7 mouse cellular contexts compared by ENCODE assay signal in the genomic region with DNA sequence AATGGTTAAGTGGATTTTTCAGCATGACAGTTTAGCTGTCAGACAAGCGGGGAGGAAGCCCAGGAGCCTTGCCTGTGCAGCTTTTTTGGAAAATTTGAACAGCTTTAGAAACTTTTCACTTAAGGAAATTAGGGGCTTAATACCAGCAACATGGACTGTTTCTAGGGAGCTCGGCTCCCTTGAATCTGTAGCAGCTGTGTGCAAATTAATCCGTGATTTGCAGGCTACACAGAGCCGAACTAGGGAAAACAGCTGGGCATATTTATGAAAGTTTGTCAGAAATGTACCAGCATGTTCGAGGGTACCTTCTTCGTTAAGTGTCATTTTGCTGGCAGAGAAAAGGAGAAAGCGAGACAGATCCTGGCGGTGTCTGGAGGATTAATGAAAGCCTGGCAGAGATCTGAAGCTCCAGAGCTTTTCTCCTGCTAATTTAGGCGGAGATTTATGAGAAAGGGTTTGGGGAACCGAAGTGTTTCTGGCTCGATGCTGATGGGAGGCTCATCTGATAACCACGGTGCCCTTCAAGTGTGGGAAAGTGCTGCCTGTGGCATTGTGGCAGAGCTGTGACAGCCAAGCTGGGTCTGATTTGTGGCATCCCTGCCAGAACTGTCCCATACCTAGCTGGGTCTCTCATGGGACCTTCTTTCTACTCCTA.
DNase-seq lines count a peak whose midpoint lies in the region; ATAC-seq and TF ChIP-seq lines count a peak whose summit lies in the region.

No protein-coding gene starts in this region.

- no peaks in the 10 kb centered on the region for H3K36me3 ChIP-seq in forebrain, embryonic 12.5 days (replicated peaks)
- H3K36me3 ChIP-seq in intestine, embryonic 16.5 days (ENCODE audit: control insufficient read depth, insufficient read depth, low read length): no peaks in the 10 kb centered on the region
- no peaks in the 10 kb centered on the region for H3K36me3 ChIP-seq in stomach, embryonic 14.5 days (ENCODE audit: control insufficient read depth, insufficient read depth, low read length)

- TF ChIP-seq CTCF in cerebellum, adult 2 months (IDR thresholded peaks at IDR 0.05; ENCODE audit: borderline replicate concordance, insufficient read depth, low read depth, low read length): no peak

- ATAC-seq in forebrain, embryonic 12.5 days (ENCODE audit: low FRiP score): peak; percentile 78
- no peak for ATAC-seq in intestine, embryonic 16.5 days
- no peak for ATAC-seq in stomach, embryonic 14.5 days (ENCODE audit: insufficient number of reproducible peaks, insufficient read depth, low FRiP score, low read depth)

- H3K4me3 ChIP-seq in forebrain, embryonic 12.5 days (replicated peaks): no peak overlapping the region
- H3K4me3 ChIP-seq in intestine, embryonic 16.5 days (ENCODE audit: low read length): no peak overlapping the region
- H3K4me3 ChIP-seq in stomach, embryonic 14.5 days (ENCODE audit: low read depth, low read length): peak overlapping the region; percentile 2; the same call in 1 of the 2 replicates
- no peak overlapping the region for H3K4me3 ChIP-seq in cerebellum, adult 2 months (replicated peaks; ENCODE audit: insufficient read depth, low read depth, low read length)

- 6% methylated on average over 12 of the region's 12 CpGs for WGBS in forebrain, embryonic 12.5 days
- WGBS in intestine, embryonic 16.5 days: 17% methylated on average over 12 of the region's 12 CpGs
- WGBS in stomach, embryonic 14.5 days: 14% methylated on average over 12 of the region's 12 CpGs
- WGBS in cerebellum, adult 2 months: 3% methylated on average over 12 of the region's 12 CpGs

- TF ChIP-seq POLR2A in cerebellum, adult 2 months (IDR thresholded peaks at IDR 0.05; ENCODE audit: borderline replicate concordance, insufficient read depth, low read length): no peak

- no peaks in the 10 kb centered on the region for H3K27me3 ChIP-seq in forebrain, embryonic 12.5 days
- no peaks in the 10 kb centered on the region for H3K27me3 ChIP-seq in intestine, embryonic 16.5 days (replicated peaks; ENCODE audit: control insufficient read depth, insufficient read depth, low read length)
- H3K27me3 ChIP-seq in stomach, embryonic 14.5 days (ENCODE audit: control insufficient read depth, insufficient read depth, low read length): no peaks in the 10 kb centered on the region
- no peaks in the 10 kb centered on the region for H3K27me3 ChIP-seq in cerebellum, adult 2 months (ENCODE audit: control insufficient read depth, insufficient read depth, low read length)

- intact Hi-C loops in left cerebral cortex, postnatal 25 days (cut with DNase I): no loop called here

- peak overlapping the region; percentile 60 for H3K27ac ChIP-seq in forebrain, embryonic 12.5 days
- H3K27ac ChIP-seq in intestine, embryonic 16.5 days (ENCODE audit: low read length): no peak overlapping the region
- no peak overlapping the region for H3K27ac ChIP-seq in stomach, embryonic 14.5 days (ENCODE audit: low read length)
- no peak overlapping the region for H3K27ac ChIP-seq in cerebellum, adult 2 months (ENCODE audit: insufficient read depth, low read length)

- peak overlapping the region; percentile 39 for H3K4me2 ChIP-seq in forebrain, embryonic 12.5 days
- 0 out of 2 replicates have a peak overlapping the region, but pooled peaks have one; percentile 10 for H3K4me2 ChIP-seq in intestine, embryonic 16.5 days (ENCODE audit: low read depth, low read length)
- peak overlapping the region; percentile 20; the same call in 1 of the 2 replicates for H3K4me2 ChIP-seq in stomach, embryonic 14.5 days (replicated peaks; ENCODE audit: low read depth, low read length)

- no peak overlapping the region for H3K9ac ChIP-seq in forebrain, embryonic 12.5 days
- H3K9ac ChIP-seq in intestine, embryonic 16.5 days (ENCODE audit: low read depth, low read length): no peak overlapping the region
- no peak overlapping the region for H3K9ac ChIP-seq in stomach, embryonic 14.5 days (replicated peaks; ENCODE audit: low read depth, low read length)

- H3K9me3 ChIP-seq in forebrain, embryonic 12.5 days: no peaks in the 10 kb centered on the region
- no peaks in the 10 kb centered on the region for H3K9me3 ChIP-seq in intestine, embryonic 16.5 days (ENCODE audit: control insufficient read depth, low read length)
- H3K9me3 ChIP-seq in stomach, embryonic 14.5 days (ENCODE audit: control insufficient read depth, low read depth, low read length): no peaks in the 10 kb centered on the region

- H3K4me1 ChIP-seq in forebrain, embryonic 12.5 days: peaks cover 18% of the 10 kb centered on the region
- H3K4me1 ChIP-seq in intestine, embryonic 16.5 days (ENCODE audit: control insufficient read depth, insufficient read depth, low read length): no peaks in the 10 kb centered on the region
- H3K4me1 ChIP-seq in stomach, embryonic 14.5 days (ENCODE audit: control insufficient read depth, insufficient read depth, low read length): no peaks in the 10 kb centered on the region
- H3K4me1 ChIP-seq in cerebellum, adult 2 months (ENCODE audit: control insufficient read depth, insufficient read depth, low read length): no peaks in the 10 kb centered on the region

- DNase-seq in left cerebral cortex, postnatal 25 days (ENCODE audit: low spot score in 2 of 2): peak; percentile 9 to 22
- DNase-seq in left cerebral cortex, adult 8-10 months (ENCODE audit: low spot score in 2 of 2): no peak
- DNase-seq in cerebellum, adult 2 months: no peak
- DNase-seq in testis, postnatal 10 days (ENCODE audit: low spot score): no peak

Comparison
In these comparisons a context has a peak if more than half of its experiments do, and no peak if none do; other contexts are left out.
1. DNase-seq: peak in left cerebral cortex, postnatal 25 days (2 of 2); none in left cerebral cortex, adult 8-10 months (0 of 2), cerebellum, adult 2 months (0 of 2) and testis, postnatal 10 days (single experiment).
2. Peak in every context shown above with its lines, with median percentiles within 50 percentile points of each other: H3K4me2 ChIP-seq.